ENCODE assay signal across 8 mouse cellular contexts in genomic region chr12:59067095-59067494, GRCm38 (mm10). TPM values are rescaled to one million over a fixed set of nuclear protein-coding genes. Genes with fewer than 3 reads are reported as not detected.
DNase-seq lines count a peak whose midpoint lies in the region; ATAC-seq and TF ChIP-seq lines count a peak whose summit lies in the region.

No protein-coding gene starts in this region.

- DNase-seq in gastrocnemius, postnatal 10 days: peak; percentile 49
- no peak for DNase-seq in gastrocnemius, adult 18-20 months (ENCODE audit: low spot score)
- DNase-seq in forebrain, embryonic 10.5 days (ENCODE audit: extremely low spot score, low spot score): no peak
- no peak for DNase-seq in right cerebral cortex, postnatal 25 days
- no peak for DNase-seq in adrenal gland, postnatal 10 days

- peak overlapping the region; percentile 88 for H3K4me2 ChIP-seq in limb, embryonic 13.5 days (replicated peaks)
- peak overlapping the region; percentile 74 for H3K4me2 ChIP-seq in midbrain, embryonic 15.5 days

- WGBS in forebrain, embryonic 10.5 days: under 1% methylated on average over 40 of the region's 41 CpGs
- under 1% methylated on average over 41 of the region's 41 CpGs for WGBS in limb, embryonic 13.5 days
- WGBS in midbrain, embryonic 15.5 days: under 1% methylated on average over 34 of the region's 41 CpGs

- H3K27ac ChIP-seq in forebrain, embryonic 10.5 days: peak overlapping the region; percentile 97
- H3K27ac ChIP-seq in limb, embryonic 13.5 days: peak overlapping the region; percentile 89
- peak overlapping the region; percentile 94 for H3K27ac ChIP-seq in midbrain, embryonic 15.5 days

- no peaks in the 10 kb centered on the region for H3K9me3 ChIP-seq in E14TG2a.4 (ENCODE audit: low read length)
- no peaks in the 10 kb centered on the region for H3K9me3 ChIP-seq in forebrain, embryonic 10.5 days
- no peaks in the 10 kb centered on the region for H3K9me3 ChIP-seq in limb, embryonic 13.5 days
- no peaks in the 10 kb centered on the region for H3K9me3 ChIP-seq in midbrain, embryonic 15.5 days

- no peaks in the 10 kb centered on the region for H3K27me3 ChIP-seq in E14TG2a.4 (ENCODE audit: insufficient read depth, low read length)
- no peaks in the 10 kb centered on the region for H3K27me3 ChIP-seq in forebrain, embryonic 10.5 days (ENCODE audit: poor library complexity, severe bottlenecking)
- H3K27me3 ChIP-seq in limb, embryonic 13.5 days: no peaks in the 10 kb centered on the region
- H3K27me3 ChIP-seq in midbrain, embryonic 15.5 days (replicated peaks): no peaks in the 10 kb centered on the region

- peak overlapping the region; percentile 100 for H3K4me3 ChIP-seq in E14TG2a.4 (replicated peaks; ENCODE audit: low read length)
- peak overlapping the region; percentile 85 for H3K4me3 ChIP-seq in forebrain, embryonic 10.5 days
- peak overlapping the region; percentile 99 for H3K4me3 ChIP-seq in limb, embryonic 13.5 days
- peak overlapping the region; percentile 94 for H3K4me3 ChIP-seq in midbrain, embryonic 15.5 days

- H3K36me3 ChIP-seq in E14TG2a.4 (ENCODE audit: insufficient read depth, low read length): peaks cover 42% of the 10 kb centered on the region
- H3K36me3 ChIP-seq in forebrain, embryonic 10.5 days (replicated peaks): peaks cover 42% of the 10 kb centered on the region
- peaks cover 39% of the 10 kb centered on the region for H3K36me3 ChIP-seq in limb, embryonic 13.5 days
- peaks cover 35% of the 10 kb centered on the region for H3K36me3 ChIP-seq in midbrain, embryonic 15.5 days (replicated peaks)

- H3K9ac ChIP-seq in limb, embryonic 13.5 days: peak overlapping the region; percentile 100
- H3K9ac ChIP-seq in midbrain, embryonic 15.5 days: peak overlapping the region; percentile 95

- peaks cover 31% of the 10 kb centered on the region for H3K4me1 ChIP-seq in E14TG2a.4 (replicated peaks; ENCODE audit: low read depth, low read length)
- peaks cover 17% of the 10 kb centered on the region for H3K4me1 ChIP-seq in forebrain, embryonic 10.5 days
- peaks cover 12% of the 10 kb centered on the region for H3K4me1 ChIP-seq in limb, embryonic 13.5 days
- peaks cover 12% of the 10 kb centered on the region for H3K4me1 ChIP-seq in midbrain, embryonic 15.5 days

- peak; percentile 45 for ATAC-seq in limb, embryonic 13.5 days (ENCODE audit: low FRiP score, low read depth)
- ATAC-seq in midbrain, embryonic 15.5 days (replicated peaks): peak; percentile 65; the same call in 1 of the 2 replicates

- no peak for TF ChIP-seq CTCF in E14TG2a.4 (conservative IDR thresholded peaks at IDR 0.05; ENCODE audit: low read length)

RNA-seq across cellular contexts. Expression of gene Pnn, which starts 0.4 kb away (rescaled TPM):
- total RNA-seq in gastrocnemius, postnatal 10 days (2021): 10 to 100 TPM; 18.6 to 27.6 TPM
- total RNA-seq in gastrocnemius, adult 18-20 months (2021): 10 to 100 TPM; 17.3 to 19.3 TPM
- polyA plus RNA-seq in forebrain, embryonic 10.5 days (2016; fragmentation: Nextera tagmentation; extraction: Ambion mirVana): 122 and 133 TPM in 2 replicates
- 104 and 118 TPM in 2 replicates for polyA plus RNA-seq in limb, embryonic 13.5 days (2015; fragmentation: Nextera tagmentation; extraction: Ambion mirVana)
- polyA plus RNA-seq in midbrain, embryonic 15.5 days (2015; fragmentation: Nextera tagmentation; extraction: Ambion mirVana): 87.4 and 94.8 TPM in 2 replicates
- 10 to 100 TPM; 33.8 to 50.0 TPM for total RNA-seq in adrenal gland, postnatal 10 days (2021)

RNA-seq across cellular contexts. Expression of gene Trappc6b, which starts 5.8 kb away (rescaled TPM):
- 10 to 100 TPM; 36.9 to 37.8 TPM for total RNA-seq in gastrocnemius, postnatal 10 days (2021)
- 10 to 100 TPM; 45.5 to 57.9 TPM for total RNA-seq in gastrocnemius, adult 18-20 months (2021)
- 65.5 and 66.3 TPM in 2 replicates for polyA plus RNA-seq in forebrain, embryonic 10.5 days (2016; fragmentation: Nextera tagmentation; extraction: Ambion mirVana)
- 81.7 and 89.7 TPM in 2 replicates for polyA plus RNA-seq in limb, embryonic 13.5 days (2015; fragmentation: Nextera tagmentation; extraction: Ambion mirVana)
- polyA plus RNA-seq in midbrain, embryonic 15.5 days (2015; fragmentation: Nextera tagmentation; extraction: Ambion mirVana): 160 and 172 TPM in 2 replicates
- total RNA-seq in adrenal gland, postnatal 10 days (2021): 10 to 100 TPM; 83.3 to 85.0 TPM

RNA-seq across cellular contexts. Expression of gene Mia2, which starts 28.5 kb away (rescaled TPM):
- 10 to 100 TPM; 67.3 to 77.8 TPM for total RNA-seq in gastrocnemius, postnatal 10 days (2021)
- total RNA-seq in gastrocnemius, adult 18-20 months (2021): 100 to 1,000 TPM; 104 to 118 TPM
- polyA plus RNA-seq in forebrain, embryonic 10.5 days (2016; fragmentation: Nextera tagmentation; extraction: Ambion mirVana): 43.8 and 46.3 TPM in 2 replicates
- polyA plus RNA-seq in limb, embryonic 13.5 days (2015; fragmentation: Nextera tagmentation; extraction: Ambion mirVana): 63.2 TPM in 2 replicates
- 28.4 and 30.7 TPM in 2 replicates for polyA plus RNA-seq in midbrain, embryonic 15.5 days (2015; fragmentation: Nextera tagmentation; extraction: Ambion mirVana)
- total RNA-seq in adrenal gland, postnatal 10 days (2021): 10 to 100 TPM; 86.8 to 88.6 TPM

RNA-seq across cellular contexts. Expression of gene Gemin2, which starts 53.9 kb away (rescaled TPM):
- 1 to 10 TPM; 5.5 to 6.1 TPM for total RNA-seq in gastrocnemius, postnatal 10 days (2021)
- 1 to 10 TPM; 4.0 to 4.9 TPM for total RNA-seq in gastrocnemius, adult 18-20 months (2021)
- polyA plus RNA-seq in forebrain, embryonic 10.5 days (2016; fragmentation: Nextera tagmentation; extraction: Ambion mirVana): 42.3 and 42.8 TPM in 2 replicates
- 37.6 and 40.9 TPM in 2 replicates for polyA plus RNA-seq in limb, embryonic 13.5 days (2015; fragmentation: Nextera tagmentation; extraction: Ambion mirVana)
- 15.5 and 15.9 TPM in 2 replicates for polyA plus RNA-seq in midbrain, embryonic 15.5 days (2015; fragmentation: Nextera tagmentation; extraction: Ambion mirVana)
- total RNA-seq in adrenal gland, postnatal 10 days (2021): 10 to 100 TPM; 11.1 to 13.5 TPM

RNA-seq across cellular contexts. Expression of gene Sec23a, which starts 55.3 kb away (rescaled TPM):
- total RNA-seq in gastrocnemius, postnatal 10 days (2021): 10 to 100 TPM; 50.6 to 59.4 TPM
- 10 to 100 TPM; 60.1 to 60.9 TPM for total RNA-seq in gastrocnemius, adult 18-20 months (2021)
- polyA plus RNA-seq in forebrain, embryonic 10.5 days (2016; fragmentation: Nextera tagmentation; extraction: Ambion mirVana): 54.7 and 56.3 TPM in 2 replicates
- polyA plus RNA-seq in limb, embryonic 13.5 days (2015; fragmentation: Nextera tagmentation; extraction: Ambion mirVana): 105 and 111 TPM in 2 replicates
- polyA plus RNA-seq in midbrain, embryonic 15.5 days (2015; fragmentation: Nextera tagmentation; extraction: Ambion mirVana): 99.8 and 109 TPM in 2 replicates
- total RNA-seq in adrenal gland, postnatal 10 days (2021): 10 to 100 TPM; 45.3 to 45.6 TPM
